In the genomic region with DNA sequence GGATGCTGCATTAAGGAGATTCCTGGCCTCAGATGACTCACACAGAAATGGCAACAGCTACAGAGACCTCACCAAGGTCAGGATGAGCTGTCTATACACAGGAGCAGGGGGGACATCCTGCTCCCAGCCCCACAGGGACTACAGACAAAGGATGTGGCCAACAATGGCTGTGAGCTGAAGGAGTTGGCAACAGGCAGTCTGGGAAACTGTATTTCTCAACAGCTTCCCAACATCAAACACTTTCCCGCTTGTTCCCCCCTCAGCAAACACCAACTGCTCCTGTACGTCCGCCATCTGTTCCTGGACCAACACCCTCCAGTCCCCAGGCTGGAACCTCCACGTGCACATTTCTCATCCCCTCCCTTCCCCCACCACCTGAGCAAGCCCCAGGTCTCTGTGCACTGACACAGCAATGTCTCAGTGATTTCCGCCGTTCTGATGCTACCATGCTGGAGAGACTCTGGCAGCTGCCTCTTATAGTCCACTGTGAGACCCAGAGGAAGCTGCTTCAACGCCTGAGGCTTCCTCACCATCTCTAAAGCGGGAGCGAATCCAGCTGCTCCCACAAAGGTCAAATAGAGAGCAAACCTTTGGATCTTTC, we compare ENCODE assay signal across 9 mouse cellular contexts. TPM values are rescaled to one million over a fixed set of nuclear protein-coding genes. Genes with fewer than 3 reads are reported as not detected.
DNase-seq lines count a peak whose midpoint lies in the region; ATAC-seq lines count a peak whose summit lies in the region.
"Had no signal": no experiment of that assay in that cellular context is flagged by ENCODE, and none has a peak within 500 bp of the region (broad histone marks: within the 10 kb centered on the region; RNA-seq: fewer than 3 reads in every experiment).

No protein-coding gene starts in this region.

- no peaks in the 10 kb centered on the region for H3K9me3 ChIP-seq in hindbrain, embryonic 10.5 days
- no peaks in the 10 kb centered on the region for H3K9me3 ChIP-seq in limb, embryonic 13.5 days

- 0 out of 2 replicates have a peak overlapping the region, but pooled peaks have one; percentile 35 for H3K27ac ChIP-seq in hindbrain, embryonic 10.5 days
- no peak overlapping the region; the same call in 1 of the 2 replicates for H3K27ac ChIP-seq in limb, embryonic 13.5 days

- DNase-seq in 416B (ENCODE audit: low read depth) (peak; percentile 10), ES-CJ7 (ENCODE audit: low read depth, low spot score) (peak; percentile 37)
- DNase-seq in hindbrain, embryonic 10.5 days (ENCODE audit: low spot score) = peak; percentile 34
- DNase-seq in thymus, postnatal 4 days = peak; percentile 24
- no peak for DNase-seq in right cerebral cortex, postnatal 10 days (ENCODE audit: low spot score in 2 of 2)
- DNase-seq in left cerebral cortex, postnatal 14 days (ENCODE audit: low spot score in 2 of 2) = no peak

- peaks cover 42% of the 10 kb centered on the region for H3K27me3 ChIP-seq in hindbrain, embryonic 10.5 days (ENCODE audit: insufficient read depth, poor library complexity, severe bottlenecking)
- H3K27me3 ChIP-seq in limb, embryonic 13.5 days = no peaks in the 10 kb centered on the region

- H3K4me3 ChIP-seq in hindbrain, embryonic 10.5 days = no peak overlapping the region
- no peak overlapping the region for H3K4me3 ChIP-seq in limb, embryonic 13.5 days

- intact Hi-C loops in left cerebral cortex, postnatal 14 days (cut with DNase I) = no loop called here

- H3K36me3 ChIP-seq in hindbrain, embryonic 10.5 days = no peaks in the 10 kb centered on the region
- no peaks in the 10 kb centered on the region for H3K36me3 ChIP-seq in limb, embryonic 13.5 days

- 0 out of 2 replicates have a peak, but pooled peaks have one; percentile 32 for ATAC-seq in limb, embryonic 13.5 days (ENCODE audit: low FRiP score, low read depth)
- no peak for ATAC-seq in erythroblast, adult 5-6 weeks (replicated peaks; ENCODE audit: low FRiP score, poor library complexity, severe bottlenecking)

- 42% methylated on average over 9 of the region's 9 CpGs for WGBS in hindbrain, embryonic 10.5 days
- 29% methylated on average over 9 of the region's 9 CpGs for WGBS in limb, embryonic 13.5 days

- no peak overlapping the region for H3K9ac ChIP-seq in limb, embryonic 13.5 days

- peaks cover 28% of the 10 kb centered on the region for H3K4me1 ChIP-seq in hindbrain, embryonic 10.5 days (replicated peaks)
- peaks cover 8% of the 10 kb centered on the region for H3K4me1 ChIP-seq in limb, embryonic 13.5 days

- H3K4me2 ChIP-seq in limb, embryonic 13.5 days (replicated peaks) = no peak overlapping the region

RNA-seq across cellular contexts. Expression of gene Piwil4, which starts 9.5 kb away (rescaled TPM):
- 0.27 and 0.32 TPM in 2 replicates for polyA plus RNA-seq in hindbrain, embryonic 10.5 days (2016; fragmentation: Nextera tagmentation; extraction: Ambion mirVana)
- polyA plus RNA-seq in limb, embryonic 13.5 days (2015; fragmentation: Nextera tagmentation; extraction: Ambion mirVana) = 0.11 TPM in 1 of 2 replicates, not detected in the other
- not detected in 2 replicates for total RNA-seq in erythroblast, adult 5-6 weeks (2015; ENCODE audit: low replicate concordance)
- total RNA-seq in erythroblast, adult 5-6 weeks (2017; ENCODE audit: low replicate concordance) = not detected in 2 replicates
- not detected for total RNA-seq in left cerebral cortex, postnatal 14 days (2021)
- total RNA-seq: liver, adult 2 months had no signal
- polyA plus RNA-seq: liver, adult 2 months had no signal

RNA-seq across cellular contexts. Expression of gene Fut4, which starts 21.2 kb away (rescaled TPM):
- polyA plus RNA-seq in hindbrain, embryonic 10.5 days (2016; fragmentation: Nextera tagmentation; extraction: Ambion mirVana) = 2.7 and 2.8 TPM in 2 replicates
- polyA plus RNA-seq in limb, embryonic 13.5 days (2015; fragmentation: Nextera tagmentation; extraction: Ambion mirVana) = 3.8 and 3.9 TPM in 2 replicates
- 2.3 and 3.7 TPM in 2 replicates for total RNA-seq in erythroblast, adult 5-6 weeks (2015; ENCODE audit: low replicate concordance)
- 1.4 and 2.1 TPM in 2 replicates for total RNA-seq in erythroblast, adult 5-6 weeks (2017; ENCODE audit: low replicate concordance)
- under 1 TPM; 0.36 to 0.55 TPM for total RNA-seq in left cerebral cortex, postnatal 14 days (2021)

RNA-seq across cellular contexts. Expression of gene 1700012B09Rik, which starts 39.8 kb away (rescaled TPM):
- polyA plus RNA-seq in hindbrain, embryonic 10.5 days (2016; fragmentation: Nextera tagmentation; extraction: Ambion mirVana) = 1.2 and 6.1 TPM in 2 replicates
- 0.39 and 0.55 TPM in 2 replicates for polyA plus RNA-seq in limb, embryonic 13.5 days (2015; fragmentation: Nextera tagmentation; extraction: Ambion mirVana)
- not detected in 2 replicates for total RNA-seq in erythroblast, adult 5-6 weeks (2015; ENCODE audit: low replicate concordance)
- total RNA-seq in erythroblast, adult 5-6 weeks (2017; ENCODE audit: low replicate concordance) = not detected in 2 replicates
- under 1 TPM in 1 of 2 experiments, not detected in 1; 0.93 TPM for total RNA-seq in left cerebral cortex, postnatal 14 days (2021)
- total RNA-seq: liver, adult 2 months had no signal
- polyA plus RNA-seq: liver, adult 2 months had no signal

RNA-seq across cellular contexts. Expression of gene Mre11a, which starts 53.4 kb away (rescaled TPM):
- 25.9 and 43.8 TPM in 2 replicates for polyA plus RNA-seq in hindbrain, embryonic 10.5 days (2016; fragmentation: Nextera tagmentation; extraction: Ambion mirVana)
- 23.7 and 28.4 TPM in 2 replicates for polyA plus RNA-seq in limb, embryonic 13.5 days (2015; fragmentation: Nextera tagmentation; extraction: Ambion mirVana)
- total RNA-seq in erythroblast, adult 5-6 weeks (2015; ENCODE audit: low replicate concordance) = 22.3 and 27.8 TPM in 2 replicates
- 15.0 and 19.0 TPM in 2 replicates for total RNA-seq in erythroblast, adult 5-6 weeks (2017; ENCODE audit: low replicate concordance)
- total RNA-seq in left cerebral cortex, postnatal 14 days (2021) = 10 to 100 TPM; 10.9 to 11.7 TPM

RNA-seq across cellular contexts. Expression of gene Ankrd49, which starts 53.6 kb away (rescaled TPM):
- 38.6 and 51.8 TPM in 2 replicates for polyA plus RNA-seq in hindbrain, embryonic 10.5 days (2016; fragmentation: Nextera tagmentation; extraction: Ambion mirVana)
- 44.4 and 46.7 TPM in 2 replicates for polyA plus RNA-seq in limb, embryonic 13.5 days (2015; fragmentation: Nextera tagmentation; extraction: Ambion mirVana)
- 5.9 and 21.3 TPM in 2 replicates for total RNA-seq in erythroblast, adult 5-6 weeks (2015; ENCODE audit: low replicate concordance)
- total RNA-seq in erythroblast, adult 5-6 weeks (2017; ENCODE audit: low replicate concordance) = 13.6 and 18.0 TPM in 2 replicates
- 10 to 100 TPM; 15.6 to 17.8 TPM for total RNA-seq in left cerebral cortex, postnatal 14 days (2021)

Comparison
In these comparisons a context has a peak if more than half of its experiments do, and no peak if none do; other contexts are left out.
1. DNase-seq: peak in 416B (single experiment), ES-CJ7 (single experiment), hindbrain, embryonic 10.5 days (single experiment) and thymus, postnatal 4 days (single experiment); none in right cerebral cortex, postnatal 10 days (0 of 2) and left cerebral cortex, postnatal 14 days (0 of 2).